Mouse (Mus musculus) megakaryocyte, embryonic 14.5 days (primary cell): ENCODE results near the gene Zfp933.

ENCODE experiments used
- FLI1 ChIP-seq: IDR thresholded peaks from 2 replicates; pipeline ENCODE4 v1.6.1; 2012; ENCODE audit warnings: low read length, inconsistent platforms, mixed read lengths
- GATA1 ChIP-seq: IDR thresholded peaks from 3 replicates; pipeline ENCODE4 v1.6.1; 2012; ENCODE audit warnings: mixed read lengths, low read length, inconsistent platforms, borderline replicate concordance

- TF ChIP-seq FLI1 (no peak), GATA1 (no peak)
These were observed 19.6 kb upstream of the Zfp933 start for GRCm38 (mm10) chr4:147867563-147868449.
